Mouse (Mus musculus) CH12.LX (cell line): ENCODE measurements around the gene Efcab2. TPM values are rescaled to one million over a fixed set of nuclear protein-coding genes. Genes with fewer than 3 reads are reported as not detected.

Source experiments
- DNase-seq: peaks from one replicate; pipeline ENCODE4 v3.0.0-alpha.2; 2013; ENCODE audit errors: extremely low read depth
- H3K27ac ChIP-seq: 2 replicates; pipeline ENCODE4 v1.5.1; 2012; ENCODE audit warnings: low read depth, mild to moderate bottlenecking, control low read depth, moderate library complexity; ENCODE audit not compliant: insufficient read depth
- H3K27me3 ChIP-seq: replicated peaks from 2 replicates; pipeline ENCODE3; 2012; ENCODE audit warnings: inconsistent platforms
- H3K36me3 ChIP-seq, 2 experiments: replicated peaks in 1 of 2; 2 replicates each; pipeline versions ENCODE3 to v1.6.1; 2012; ENCODE audit warnings: inconsistent platforms in 1 of 2, low read length in 1 of 2, mild to moderate bottlenecking in 1 of 2, mixed read lengths in 1 of 2, moderate library complexity in 1 of 2; ENCODE audit not compliant: control insufficient read depth in 1 of 2, insufficient read depth in 1 of 2
- H3K4me1 ChIP-seq, 2 experiments: 2 replicates each; pipeline ENCODE4 v1.6.1; 2012; ENCODE audit warnings: inconsistent platforms in 1 of 2, moderate library complexity in 1 of 2; ENCODE audit not compliant: insufficient read depth in 2 of 2, control insufficient read depth in 1 of 2
- H3K4me2 ChIP-seq: 2 replicates; pipeline ENCODE4 v1.6.1; 2012; ENCODE audit warnings: low read depth, mild to moderate bottlenecking, control low read depth; ENCODE audit not compliant: poor library complexity, insufficient read depth, severe bottlenecking
- H3K4me3 ChIP-seq, 3 experiments: fragments of 150-350 bp in 1 of 3; sonication (generic) in 1 of 3; replicated peaks in 1 of 3; 2 replicates each; pipeline versions ENCODE3 to v1.5.1; 2011 to 2012; ENCODE audit warnings: low read depth in 2 of 3, low read length in 2 of 3, mild to moderate bottlenecking in 2 of 3, moderate library complexity in 2 of 3, control low read depth in 1 of 3, improper control_type of control experiment in 1 of 3, inconsistent platforms in 1 of 3, mixed read lengths in 1 of 3; ENCODE audit not compliant: poor library complexity in 1 of 3
- H3K79me2 ChIP-seq: replicated peaks from 2 replicates; pipeline ENCODE4 v1.6.1; 2012; ENCODE audit warnings: mild to moderate bottlenecking, moderate library complexity; ENCODE audit not compliant: control insufficient read depth, poor library complexity, insufficient read depth, severe bottlenecking; ENCODE audit errors: extremely low read depth
- H3K9ac ChIP-seq: 2 replicates; pipeline ENCODE4 v1.6.1; 2012; ENCODE audit warnings: low read depth, mild to moderate bottlenecking, control low read depth, moderate library complexity; ENCODE audit not compliant: insufficient read depth
- H3K9me3 ChIP-seq: replicated peaks from 2 replicates; pipeline ENCODE3; 2012; ENCODE audit warnings: low read length, inconsistent platforms, mixed read lengths
- BHLHE40 ChIP-seq: IDR thresholded peaks from 2 replicates; pipeline ENCODE4 v1.6.1; 2011; ENCODE audit warnings: mild to moderate bottlenecking, low read depth, low read length, improper control_type of control experiment
- CHD1 ChIP-seq: IDR thresholded peaks from 2 replicates; pipeline ENCODE4 v1.6.1; 2012; ENCODE audit warnings: low read depth, low read length, improper control_type of control experiment, inconsistent platforms
- CHD2 ChIP-seq: IDR thresholded peaks from 2 replicates; pipeline ENCODE4 v1.6.1; 2011; ENCODE audit warnings: low read length, improper control_type of control experiment
- CTCF ChIP-seq, 2 experiments: IDR thresholded peaks in 1 of 2; conservative IDR thresholded peaks in 1 of 2; 2 replicates each; pipeline ENCODE4 v1.5.1; 2011 to 2012; ENCODE audit warnings: low read depth in 2 of 2, low read length in 2 of 2, improper control_type of control experiment in 1 of 2, inconsistent platforms in 1 of 2, mild to moderate bottlenecking in 1 of 2, moderate library complexity in 1 of 2
- ELF1 ChIP-seq: IDR thresholded peaks from 2 replicates; pipeline ENCODE4 v1.6.1; 2014; ENCODE audit warnings: low read depth, mild to moderate bottlenecking, inconsistent platforms, low read length, improper control_type of control experiment
- EP300 ChIP-seq: IDR thresholded peaks from 2 replicates; pipeline ENCODE4 v1.6.1; 2011; ENCODE audit warnings: low read length, improper control_type of control experiment
- ETS1 ChIP-seq: conservative IDR thresholded peaks from 2 replicates; pipeline ENCODE4 v1.6.1; 2012; ENCODE audit warnings: low read depth, mild to moderate bottlenecking, inconsistent platforms, low read length, improper control_type of control experiment, moderate library complexity
- HCFC1 ChIP-seq: IDR thresholded peaks from 2 replicates; pipeline ENCODE4 v1.6.1; 2012; ENCODE audit warnings: low read depth, mild to moderate bottlenecking, inconsistent platforms, low read length, improper control_type of control experiment
- IRF4 ChIP-seq: IDR thresholded peaks from 2 replicates; pipeline ENCODE4 v1.6.1; 2014; ENCODE audit warnings: low read depth, mild to moderate bottlenecking, inconsistent platforms, low read length, improper control_type of control experiment
- JUN ChIP-seq: IDR thresholded peaks from 2 replicates; pipeline ENCODE4 v1.6.1; 2011; ENCODE audit warnings: low read depth, mild to moderate bottlenecking, low read length, improper control_type of control experiment, moderate library complexity; ENCODE audit not compliant: insufficient read depth
- JUND ChIP-seq: conservative IDR thresholded peaks from 2 replicates; pipeline ENCODE4 v1.6.1; 2011; ENCODE audit warnings: low read depth, low read length, improper control_type of control experiment
- KAT2A ChIP-seq: IDR thresholded peaks from 2 replicates; pipeline ENCODE4 v1.6.1; 2012; ENCODE audit warnings: low read length, improper control_type of control experiment, inconsistent platforms; ENCODE audit not compliant: insufficient replicate concordance
- MAFK ChIP-seq: IDR thresholded peaks from 2 replicates; pipeline ENCODE4 v1.6.1; 2011; ENCODE audit warnings: low read length, improper control_type of control experiment; ENCODE audit not compliant: insufficient replicate concordance
- MAX ChIP-seq: IDR thresholded peaks from 2 replicates; pipeline ENCODE4 v1.6.1; 2011; ENCODE audit warnings: low read length, improper control_type of control experiment
- MAZ ChIP-seq: IDR thresholded peaks from 2 replicates; pipeline ENCODE4 v1.6.1; 2012; ENCODE audit warnings: low read depth, mild to moderate bottlenecking, inconsistent platforms, low read length, improper control_type of control experiment, moderate library complexity
- MEF2A ChIP-seq: IDR thresholded peaks from 2 replicates; pipeline ENCODE4 v1.6.1; 2014; ENCODE audit warnings: low read depth, mild to moderate bottlenecking, inconsistent platforms, low read length, improper control_type of control experiment, borderline replicate concordance
- MXI1 ChIP-seq: IDR thresholded peaks from 2 replicates; pipeline ENCODE4 v1.6.1; 2011; ENCODE audit warnings: mild to moderate bottlenecking, low read depth, low read length, improper control_type of control experiment
- MYC ChIP-seq: IDR thresholded peaks from 2 replicates; pipeline ENCODE4 v1.6.1; 2011; ENCODE audit warnings: low read depth, mild to moderate bottlenecking, improper control_type of control experiment, low read length
- NELFE ChIP-seq: IDR thresholded peaks from 2 replicates; pipeline ENCODE4 v1.6.1; 2011; ENCODE audit warnings: low read depth, low read length, improper control_type of control experiment
- NRF1 ChIP-seq: IDR thresholded peaks from 2 replicates; pipeline ENCODE4 v1.6.1; 2014; ENCODE audit warnings: low read depth, mild to moderate bottlenecking, inconsistent platforms, low read length, improper control_type of control experiment, moderate library complexity
- PAX5 ChIP-seq: IDR thresholded peaks from 2 replicates; pipeline ENCODE4 v1.6.1; 2012; ENCODE audit warnings: low read length, inconsistent platforms, mixed read lengths
- POLR2A ChIP-seq: IDR thresholded peaks from 2 replicates; pipeline ENCODE4 v1.6.1; 2011; ENCODE audit warnings: low read depth, mild to moderate bottlenecking, improper control_type of control experiment, low read length
- POLR2AphosphoS2 ChIP-seq: IDR thresholded peaks from 2 replicates; pipeline ENCODE4 v1.6.1; 2011; ENCODE audit warnings: low read depth, low read length, improper control_type of control experiment
- RAD21 ChIP-seq: IDR thresholded peaks from 2 replicates; pipeline ENCODE4 v1.6.1; 2011; ENCODE audit warnings: low read depth, mild to moderate bottlenecking, low read length, improper control_type of control experiment, moderate library complexity
- RCOR1 ChIP-seq: conservative IDR thresholded peaks from 2 replicates; pipeline ENCODE4 v1.6.1; 2012; ENCODE audit warnings: low read depth, mild to moderate bottlenecking, inconsistent platforms, low read length, improper control_type of control experiment
- SIN3A ChIP-seq: IDR thresholded peaks from 2 replicates; pipeline ENCODE4 v1.6.1; 2012; ENCODE audit warnings: low read length, improper control_type of control experiment, inconsistent platforms
- SMC3 ChIP-seq: IDR thresholded peaks from 2 replicates; pipeline ENCODE4 v1.6.1; 2011; ENCODE audit warnings: low read depth, low read length, improper control_type of control experiment
- TBP ChIP-seq: conservative IDR thresholded peaks from 2 replicates; pipeline ENCODE4 v1.6.1; 2011; ENCODE audit warnings: low read depth, low read length, improper control_type of control experiment
- TCF12 ChIP-seq: IDR thresholded peaks from 2 replicates; pipeline ENCODE4 v1.6.1; 2014; ENCODE audit warnings: low read depth, mild to moderate bottlenecking, inconsistent platforms, low read length, improper control_type of control experiment
- UBTF ChIP-seq: IDR thresholded peaks from 2 replicates; pipeline ENCODE4 v1.6.1; 2012; ENCODE audit warnings: low read depth, mild to moderate bottlenecking, inconsistent platforms, low read length, improper control_type of control experiment, moderate library complexity
- USF2 ChIP-seq: conservative IDR thresholded peaks from 2 replicates; pipeline ENCODE4 v1.6.1; 2011; ENCODE audit warnings: low read depth, low read length, improper control_type of control experiment
- ZC3H11A ChIP-seq: IDR thresholded peaks from 2 replicates; pipeline ENCODE4 v1.6.1; 2012; ENCODE audit warnings: low read depth, mild to moderate bottlenecking, inconsistent platforms, low read length, improper control_type of control experiment
- ZKSCAN1 ChIP-seq: IDR thresholded peaks from 2 replicates; pipeline ENCODE4 v1.6.1; 2012; ENCODE audit warnings: low read depth, inconsistent platforms, low read length, improper control_type of control experiment, borderline replicate concordance
- ZMIZ1 ChIP-seq: IDR thresholded peaks from 2 replicates; pipeline ENCODE4 v1.6.1; 2012; ENCODE audit warnings: low read depth, mild to moderate bottlenecking, inconsistent platforms, low read length, improper control_type of control experiment
- ZNF384 ChIP-seq: IDR thresholded peaks from 2 replicates; pipeline ENCODE4 v1.6.1; 2012; ENCODE audit warnings: low read depth, low read length, improper control_type of control experiment, inconsistent platforms
- dilution Hi-C: fragments of 300-500 bp; cut with MboI; formaldehyde crosslinking; loops from 2 replicates; pipeline ENCODE4 v1.14.3; 2020; ENCODE audit warnings: low sequenced_read_pairs; ENCODE audit not compliant: extremely low pct_unique_long_range_greater_than_20kb, extremely low pct_ligation_motif_present
- in situ Hi-C: fragments of 300-500 bp; cut with MboI; formaldehyde crosslinking; loops from 3 replicates; pipeline ENCODE4 v1.14.3; 2019; ENCODE audit warnings: low sequenced_read_pairs, low pct_ligation_motif_present, low pct_unique_long_range_greater_than_20kb, mixed read lengths
- polyA plus RNA-seq: library from polyadenylated mRNA; unstranded; fragments of >175 nt; gene quantifications from 2 replicates; pipeline ENCODE4 v1.2.1, GENCODE M21; 2012; ENCODE audit warnings: low read depth; ENCODE audit not compliant: insufficient read length
- total RNA-seq, 2 experiments: library from RNA; depleted of rRNA; stranded (reverse); fragments of 300-350 nt in 1 of 2; fragments of >200 nt in 1 of 2; gene quantifications; 2 replicates each; pipeline ENCODE4 v1.2.3; 2012 to 2014

Efcab2 gene
- total RNA-seq (2012; rRNA removed) = 1.2 and 1.5 TPM in 2 replicates
- total RNA-seq (2014; rRNA removed) = 1.8 TPM in 2 replicates
- polyA plus RNA-seq = 2.8 and 3.2 TPM in 2 replicates

- dilution Hi-C loops (no loop called here), in situ Hi-C loops (no loop called here)
- Histone ChIP-seq H3K9ac (peak within 1 kb of the TSS; percentile 100), H3K36me3 (no peaks in the 10 kb centered on the region), H3K4me1 (no peaks in the 10 kb centered on the region), H3K4me2 (peak within 1 kb of the TSS; percentile 47), H3K79me2 (no peaks in the 10 kb centered on the region), H3K27me3 (no peaks in the 10 kb centered on the region), H3K4me3 (peak within 1 kb of the TSS; percentile 74 to 90 (median 85)), H3K27ac (peak within 1 kb of the TSS; percentile 99), H3K9me3 (no peaks in the 10 kb centered on the region)
- TF ChIP-seq JUND (no peak), PAX5 (no peak), NRF1 (peak; percentile 65), MXI1 (peak; percentile 19; the same call in 1 of the 2 replicates), TCF12 (peak; percentile 86), SMC3 (peak; percentile 41; the same call in 1 of the 2 replicates), ZKSCAN1 (no peak), BHLHE40 (peak; percentile 43), MAFK (0 out of 2 replicates have a peak, but pooled peaks have one; percentile 46), CHD2 (no peak), EP300 (no peak), TBP (peak; percentile 46; the same call in 1 of the 2 replicates), NELFE (peak; percentile 84), RAD21 (peak; percentile 21), SIN3A (no peak; the same call in 1 of the 2 replicates), MYC (0 out of 2 replicates have a peak, but pooled peaks have one; percentile 21), JUN (no peak), ELF1 (peak; percentile 48), MAX (peak; percentile 82), CTCF (conservative IDR thresholded peaks at IDR 0.05 in 1 of 2, IDR thresholded peaks at IDR 0.05 in 1 of 2; ENCODE audit: low read depth in 2 of 2, low read length in 2 of 2) (peak in 1 of 2 experiments; percentile 55; a peak in 2 of 4 replicates), ZMIZ1 (peak; percentile 95), POLR2AphosphoS2 (no peak), MEF2A (no peak), USF2 (no peak), KAT2A (peak; percentile 43; the same call in 1 of the 2 replicates), RCOR1 (no peak), MAZ (peak; percentile 73), ETS1 (peak; percentile 41; the same call in 1 of the 2 replicates), ZNF384 (no peak), HCFC1 (peak; percentile 35), CHD1 (no peak), UBTF (peak; percentile 89), ZC3H11A (no peak), POLR2A (peak; percentile 89), IRF4 (peak; percentile 54)
- DNase-seq = peak; percentile 91
Measured at GRCm38 (mm10) chr1:178405951-178406711, at the start of gene Efcab2. Efcab2 (plus strand) TSS chr1:178406085.
